Mouse (Mus musculus) liver, postnatal 0 days (tissue): ENCODE results near the gene Trim13.

Source experiments
- CTCF ChIP-seq: sonication (generic); IDR thresholded peaks from 2 replicates; pipeline ENCODE4 v1.5.1; 2016; ENCODE audit warnings: antibody characterized with exemption, low read depth
- EP300 ChIP-seq: IDR thresholded peaks from 2 replicates; pipeline ENCODE4 v1.6.1; 2016; ENCODE audit warnings: antibody characterized with exemption, low read depth, mild to moderate bottlenecking

DNA sequence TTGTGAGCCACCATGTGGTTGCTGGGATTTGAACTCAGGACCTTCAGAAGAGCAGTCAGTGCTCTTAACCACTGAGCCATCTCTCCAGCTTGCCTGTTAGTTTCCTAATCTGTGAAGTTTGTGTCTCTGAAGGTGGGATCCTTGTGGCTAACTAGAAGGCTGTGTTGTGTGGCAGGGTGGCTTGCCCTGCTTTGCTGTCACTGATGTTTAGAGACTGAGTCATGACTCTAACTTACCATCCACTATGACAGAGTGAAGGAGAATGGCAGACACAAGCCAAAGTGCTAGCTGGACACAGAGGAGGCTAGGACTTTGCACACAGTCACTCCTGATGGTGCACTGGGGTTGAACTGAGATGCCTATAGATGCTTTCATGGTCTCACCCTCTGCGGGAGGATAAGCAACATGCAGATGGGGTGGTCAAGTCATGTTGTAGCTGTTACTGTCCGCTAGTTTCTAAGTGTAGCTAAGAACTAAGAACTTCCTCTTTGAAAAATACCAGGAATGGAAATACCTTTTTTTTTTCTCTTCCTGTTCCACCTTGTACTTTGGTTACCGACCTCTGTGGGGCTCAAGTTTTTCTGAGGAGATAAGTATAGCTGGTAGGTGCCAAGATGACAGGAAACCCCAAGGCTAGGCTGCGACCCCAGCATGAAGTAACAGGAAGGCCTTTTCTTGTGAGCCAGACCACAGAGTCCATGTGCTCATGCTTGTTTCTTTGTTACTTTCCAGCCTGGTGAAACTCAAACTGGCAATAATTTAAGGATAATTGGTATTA, 8.6 kb upstream of the Trim13 start:
- no peak; the same call in 1 of the 2 replicates for TF ChIP-seq CTCF
- no peak for TF ChIP-seq EP300
